ENCODE assay signal across 9 mouse cellular contexts in the genomic region with DNA sequence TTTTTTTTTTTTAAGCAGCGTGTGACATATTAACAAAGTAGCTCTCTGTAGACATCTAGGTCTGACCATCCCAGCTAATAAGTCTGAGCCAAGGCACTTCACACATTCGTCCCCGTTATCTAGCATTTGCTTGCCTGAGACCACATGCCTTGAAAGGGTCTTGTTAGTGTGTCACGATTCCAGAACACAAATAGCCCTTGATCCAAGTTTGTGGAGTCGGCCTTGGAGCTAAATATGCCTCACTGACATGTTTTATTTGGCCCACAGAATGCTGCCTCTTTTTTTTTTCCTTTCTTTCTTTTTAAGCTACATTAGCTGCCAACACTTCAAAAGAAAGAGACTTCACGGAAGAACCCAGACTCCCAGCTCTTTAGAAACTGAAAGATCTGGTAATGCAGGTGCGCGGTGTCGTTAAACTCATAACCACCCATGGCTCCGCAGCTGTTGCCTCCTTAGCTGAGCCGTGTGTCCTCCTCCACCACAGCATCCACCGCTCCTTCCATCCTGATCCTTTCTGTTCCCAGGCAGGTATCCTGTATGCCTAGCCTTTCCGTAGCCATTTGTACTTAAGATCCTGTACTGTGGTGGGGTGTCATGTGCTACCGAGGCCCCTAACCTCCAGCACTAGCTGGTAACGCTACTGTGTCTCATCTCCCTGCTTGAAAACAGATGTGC.
DNase-seq lines count a peak whose midpoint lies in the region; TF ChIP-seq lines count a peak whose summit lies in the region.
"Had no signal": no experiment of that assay in that cellular context is flagged by ENCODE, and none has a peak within 500 bp of the region (broad histone marks: within the 10 kb centered on the region; RNA-seq: fewer than 3 reads in every experiment).

No protein-coding gene starts in this region.

- TF ChIP-seq POLR2A in brain, embryonic 14.5 days (IDR thresholded peaks at IDR 0.05; ENCODE audit: borderline replicate concordance, extremely low read depth, insufficient read depth, insufficient read length, poor library complexity, severe bottlenecking): no peak

- no peaks in the 10 kb centered on the region for H3K27me3 ChIP-seq in heart, embryonic 10.5 days (ENCODE audit: insufficient read depth, poor library complexity, severe bottlenecking)

- no peak overlapping the region for H3K4me3 ChIP-seq in heart, embryonic 10.5 days
- no peak overlapping the region for H3K4me3 ChIP-seq in left cerebral cortex, adult 2 months

- no peaks in the 10 kb centered on the region for H3K9me3 ChIP-seq in heart, embryonic 10.5 days

- no peak for DNase-seq in heart, embryonic 10.5 days (ENCODE audit: low spot score)
- DNase-seq in heart, postnatal 14 days: no peak
- DNase-seq in left cerebral cortex, adult 2 months (ENCODE audit: extremely low spot score in 1 of 2, low spot score in 2 of 2): no peak
- DNase-seq in left cerebral cortex, postnatal 36 days (ENCODE audit: low spot score in 2 of 2): no peak
- DNase-seq in brain, embryonic 14.5 days (ENCODE audit: low read depth): peak; percentile 7
- peak; percentile 80 for DNase-seq in thymus, postnatal 14 days
- no peak for DNase-seq in layer of hippocampus, postnatal 36 days
- no peak for DNase-seq in embryo, embryonic 9.5 days (ENCODE audit: extremely low spot score)
- DNase-seq: kidney, postnatal 36 days had no signal

- WGBS in heart, embryonic 10.5 days: 78% methylated on average over 15 of the region's 15 CpGs

- H3K27ac ChIP-seq in heart, embryonic 10.5 days: peak overlapping the region; percentile 91
- peak overlapping the region; percentile 40; the same call in 1 of the 2 replicates for H3K27ac ChIP-seq in left cerebral cortex, adult 2 months

- TF ChIP-seq CTCF in left cerebral cortex, adult 2 months (IDR thresholded peaks at IDR 0.05): no peak
- no peak for TF ChIP-seq CTCF in brain, embryonic 14.5 days (IDR thresholded peaks at IDR 0.05; ENCODE audit: borderline replicate concordance, extremely low read depth, insufficient read depth, insufficient read length)

- no peaks in the 10 kb centered on the region for H3K36me3 ChIP-seq in heart, embryonic 10.5 days

- peaks cover 44% of the 10 kb centered on the region for H3K4me1 ChIP-seq in heart, embryonic 10.5 days

- intact Hi-C loops in heart, postnatal 14 days (cut with DNase I): loop anchor here (10.0 kb wide), 1 partner anchor 102 kb away; a partner anchor contains a TSS
- intact Hi-C loops in left cerebral cortex, adult 2 months (cut with DNase I): loop anchor here (10.0 kb wide), 2 partner anchors 52 to 102 kb away; a partner anchor contains a TSS
- intact Hi-C loops in left cerebral cortex, postnatal 36 days (cut with DNase I): loop anchor here (10.0 kb wide), 1 partner anchor 102 kb away; a partner anchor contains a TSS

Comparison
In these comparisons a context has a peak if more than half of its experiments do, and no peak if none do; other contexts are left out.
1. DNase-seq: peak in brain, embryonic 14.5 days (single experiment) and thymus, postnatal 14 days (single experiment); none in heart, embryonic 10.5 days (single experiment), heart, postnatal 14 days (0 of 2), left cerebral cortex, adult 2 months (0 of 2), left cerebral cortex, postnatal 36 days (0 of 2), layer of hippocampus, postnatal 36 days (0 of 2) and embryo, embryonic 9.5 days (single experiment).